Mouse (Mus musculus) CD4-positive, CD25-positive, alpha-beta regulatory T cell, adult 2 months (primary cell): ENCODE data around the gene Edc3.
A peak's percentile ranks its signal among the peaks of the same experiment; 100 is the strongest.

Source experiments
- DNase-seq: peaks from one replicate; pipeline ENCODE4 v3.0.0-alpha.2; 2012; ENCODE audit warnings: low read depth, low spot score

Edc3 gene

DNA sequence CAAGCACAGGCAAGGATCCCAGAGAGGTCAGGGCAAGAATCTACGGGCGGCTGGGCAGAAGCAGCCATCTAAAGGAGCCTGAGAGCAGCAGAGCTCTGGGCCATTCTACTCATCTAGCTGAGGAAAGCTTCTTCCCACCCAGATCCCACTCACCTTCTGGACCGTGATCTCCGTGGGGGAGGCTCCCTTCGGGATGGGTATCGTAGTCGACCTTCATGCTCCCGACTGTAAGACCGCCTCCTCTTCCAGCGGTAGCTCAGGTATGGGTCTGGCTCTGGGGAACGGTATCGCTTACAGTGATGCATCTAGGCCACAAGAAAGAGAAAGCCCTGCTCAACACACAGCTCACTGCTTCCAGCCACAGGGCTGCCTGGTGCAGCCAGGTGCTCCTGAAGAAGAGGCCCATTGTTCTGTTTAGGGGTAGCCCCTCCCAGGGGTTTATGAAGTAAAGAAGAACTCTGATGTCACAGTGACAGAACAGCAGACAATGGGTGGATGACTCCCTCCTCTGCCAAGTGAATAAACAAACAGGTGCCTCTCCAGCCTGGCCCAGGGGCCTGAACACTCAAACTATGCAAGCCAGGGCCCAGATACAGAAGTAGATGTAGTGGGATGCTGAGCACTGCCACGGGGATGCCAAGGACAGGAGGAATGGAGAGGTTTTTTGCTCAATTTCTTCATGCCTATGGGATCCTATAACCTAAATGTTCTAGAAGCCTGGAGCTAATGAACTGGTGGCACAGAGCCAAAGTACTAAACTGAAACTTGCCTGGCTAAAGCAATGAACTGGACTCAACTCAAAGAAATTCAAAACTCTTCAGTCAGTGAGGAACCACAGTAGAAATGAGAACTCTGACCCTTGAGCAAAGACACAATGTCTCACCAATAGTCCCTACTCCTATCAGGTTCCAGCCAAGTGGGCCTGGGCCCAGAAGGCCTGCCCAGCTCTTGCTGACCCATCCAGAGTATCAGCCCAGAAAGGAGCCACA is 53.5 kb downstream of the Edc3 start:
- DNase-seq: no peak

DNA sequence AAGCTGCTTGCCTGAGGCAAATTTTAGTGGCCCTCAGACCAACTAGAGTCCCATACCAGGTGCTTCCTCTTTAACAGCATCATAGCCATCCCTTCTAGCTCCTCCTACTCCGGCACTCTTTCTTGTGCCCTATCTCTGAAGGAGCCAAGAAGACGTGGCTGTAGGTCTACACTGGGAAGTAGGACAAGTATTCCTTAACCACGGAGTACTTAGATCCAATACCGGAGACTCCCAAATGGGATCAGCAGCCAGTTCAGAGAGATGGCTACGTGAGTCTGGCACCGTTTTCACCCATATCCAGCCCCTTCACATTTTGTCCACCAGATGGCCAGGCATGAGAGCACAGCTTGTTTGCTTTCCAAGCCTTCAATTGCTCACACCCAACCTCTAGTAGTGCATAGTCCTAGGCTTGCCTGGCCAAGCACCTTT is 54.2 kb downstream of the Edc3 start:
- DNase-seq: peak; percentile 54

DNA sequence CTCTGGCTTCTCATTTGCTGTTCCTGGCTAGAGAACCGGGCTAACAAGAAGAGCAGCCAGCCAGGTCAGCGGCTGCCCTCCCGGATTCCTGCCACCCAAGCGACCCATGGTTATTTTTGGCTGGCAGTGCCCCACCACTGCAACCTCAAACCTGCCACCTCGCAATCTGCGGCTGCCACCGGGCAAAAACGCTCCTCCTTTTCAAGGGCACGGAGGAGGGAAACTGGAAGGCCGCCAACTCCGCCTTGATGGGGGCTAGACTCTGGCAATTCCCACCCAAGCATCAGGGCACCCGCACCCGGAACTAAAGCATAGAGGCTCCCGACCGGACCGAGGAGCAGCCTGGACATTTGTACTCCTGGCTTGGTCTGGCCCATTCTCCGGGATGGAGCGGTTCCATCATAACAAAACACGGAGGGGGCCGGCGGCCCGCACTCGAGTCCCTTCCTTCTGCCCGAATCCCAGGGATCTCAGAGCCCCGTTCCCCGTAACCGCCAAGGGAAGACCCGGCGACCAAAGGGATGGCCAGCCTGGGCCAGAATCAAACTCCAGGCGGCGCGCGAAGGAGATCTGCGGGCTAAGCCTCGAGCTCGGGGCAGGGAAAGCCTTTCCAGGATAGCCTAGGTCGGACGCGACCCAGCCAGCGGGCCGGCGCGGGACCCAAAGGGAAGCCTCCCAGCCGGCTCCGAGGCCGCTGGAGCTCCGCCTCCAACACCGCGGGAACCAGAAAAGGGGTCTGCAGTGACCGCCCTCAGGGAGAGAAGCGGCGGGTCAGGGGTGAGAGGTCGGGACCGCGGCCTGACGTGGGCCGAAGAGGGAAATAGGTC is 56.0 kb downstream of the Edc3 start:
- peak; percentile 62 for DNase-seq

DNA sequence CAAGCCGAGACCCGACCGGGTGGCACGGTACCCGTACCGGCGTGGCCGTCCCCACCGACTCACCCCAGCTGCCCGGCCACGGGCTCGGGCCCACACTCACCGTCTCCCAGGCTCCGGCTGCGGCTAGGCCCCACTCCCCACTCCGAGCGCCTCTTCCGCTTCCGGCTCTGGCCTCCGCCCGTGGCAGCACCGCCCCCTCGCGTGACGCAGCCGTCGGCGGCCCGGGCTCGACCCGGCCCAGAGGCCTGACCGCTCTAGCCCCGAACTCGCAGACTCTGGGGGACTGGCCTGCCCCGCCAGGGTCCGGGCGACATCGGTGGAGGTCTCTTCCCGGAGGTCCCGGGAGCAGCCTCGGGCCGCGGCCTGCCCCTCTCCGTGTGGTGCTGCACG is 56.6 kb downstream of the Edc3 start:
- peak; percentile 94 for DNase-seq

DNA sequence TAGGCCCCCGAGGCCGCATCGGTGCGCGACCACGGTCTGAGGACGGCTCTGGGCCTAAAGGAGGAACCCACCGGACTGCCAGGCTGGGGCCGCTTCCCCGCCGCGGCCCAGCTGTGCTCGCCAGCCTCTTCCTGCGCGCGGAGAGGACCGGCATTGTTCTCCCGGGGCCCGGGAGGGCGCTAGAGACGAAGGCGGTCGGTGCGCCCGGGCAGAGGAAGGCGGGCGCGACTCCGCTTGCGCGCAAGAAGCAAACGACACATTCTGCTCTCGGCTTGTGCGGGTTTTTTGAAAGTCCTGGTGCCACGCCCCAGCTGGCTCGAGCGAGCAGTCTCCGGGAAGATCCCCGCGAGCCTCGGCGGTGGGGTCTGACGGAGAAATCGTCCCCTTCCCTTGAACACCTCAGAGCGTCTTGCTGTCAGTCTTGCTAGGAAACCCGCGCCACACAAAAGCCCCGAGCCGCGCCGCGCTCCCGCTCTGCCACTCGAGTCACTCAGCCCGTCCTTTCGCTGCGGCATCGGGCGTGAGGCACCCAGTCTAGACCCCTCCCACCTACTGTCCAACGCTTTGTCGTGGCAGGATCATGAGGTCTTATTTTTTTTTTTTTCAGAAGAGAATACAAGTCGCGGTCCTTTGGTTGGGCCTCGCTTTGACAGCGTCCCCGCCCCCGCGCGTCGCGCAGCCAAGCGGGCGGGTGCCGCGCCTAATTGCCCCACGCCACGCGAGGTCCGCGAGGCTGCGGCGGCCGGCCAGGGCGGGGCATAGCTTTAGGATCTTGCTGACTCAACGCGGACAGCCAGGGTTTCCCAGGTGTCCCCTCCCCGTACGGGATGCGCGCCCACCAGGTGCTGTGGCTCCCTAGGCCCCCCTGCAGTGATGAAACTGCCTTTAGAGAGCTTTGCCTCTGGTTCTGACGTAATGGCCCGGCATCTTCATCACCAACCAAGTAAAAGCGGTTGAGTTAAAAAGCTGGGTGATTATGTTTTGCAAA is 57.3 kb downstream of the Edc3 start, which contains the start of gene Clk3:
Clk3 (minus strand) TSS at position 497 of the 988 bp plus-strand sequence.
- DNase-seq: peak; percentile 83

DNA sequence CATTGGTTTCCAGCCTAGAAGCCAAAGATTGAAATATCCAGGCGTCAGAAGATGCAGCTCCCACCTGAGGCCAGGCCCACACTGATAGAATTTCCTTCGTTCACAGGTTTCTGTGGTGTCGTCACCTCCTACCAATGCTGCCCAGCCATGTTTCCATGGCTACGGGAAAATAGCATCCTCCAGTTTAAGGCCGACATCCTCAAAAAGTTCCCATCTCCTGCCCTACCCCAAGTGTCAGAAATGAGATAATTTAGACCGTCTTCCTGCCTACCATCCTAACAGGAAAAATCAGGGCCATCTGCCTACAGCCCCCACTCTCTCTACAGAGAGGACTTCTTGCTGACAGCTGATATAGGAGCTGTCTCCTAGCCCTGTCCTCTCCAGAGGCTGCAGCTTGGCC is 58.1 kb downstream of the Edc3 start:
- DNase-seq: no peak

DNA sequence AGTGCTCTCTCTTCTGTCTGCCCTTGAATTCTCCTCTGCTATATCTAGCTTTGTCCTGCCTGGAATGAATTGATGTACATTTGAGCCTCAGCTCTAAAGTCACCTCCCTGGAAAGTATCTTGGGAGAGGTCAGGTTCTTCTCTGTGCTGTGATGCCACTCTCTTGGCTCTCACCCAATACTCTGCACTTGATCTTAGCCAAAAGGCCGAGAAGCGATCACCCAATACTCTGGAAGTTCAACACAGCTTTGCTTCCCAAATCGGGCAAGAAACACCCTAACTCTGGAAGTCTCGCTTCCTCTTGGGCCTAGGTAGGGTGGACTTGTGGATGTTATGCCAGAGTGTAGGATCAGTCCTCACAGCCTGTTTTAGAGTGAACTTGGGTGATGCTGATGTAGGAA is 58.9 kb downstream of the Edc3 start:
- DNase-seq: no peak

DNA sequence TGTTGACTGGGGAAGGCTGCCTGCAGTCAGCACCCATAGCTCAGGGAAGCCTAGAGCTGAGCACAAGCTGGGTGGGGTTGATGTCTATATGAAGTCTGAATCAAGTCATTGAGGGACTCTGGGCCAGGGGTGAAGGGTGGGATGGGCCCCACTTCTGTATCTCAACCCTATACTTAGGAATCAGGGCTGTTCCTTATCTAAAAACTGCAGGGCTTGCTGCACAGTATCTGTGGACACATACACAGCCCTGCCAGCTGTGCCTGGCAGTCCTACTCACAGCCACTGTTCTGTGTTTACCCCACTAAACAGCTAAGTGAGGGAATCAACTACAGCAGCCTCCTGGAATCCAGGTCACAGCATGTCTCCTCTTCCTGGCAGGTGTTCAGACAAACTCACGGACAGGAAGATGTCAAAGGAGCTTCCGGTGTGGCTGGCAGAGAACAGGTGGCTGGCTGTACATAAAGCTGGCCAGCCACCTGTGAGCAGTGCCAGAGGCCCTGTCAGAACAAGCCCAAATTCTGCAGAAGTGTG is 61.3 kb downstream of the Edc3 start:
- DNase-seq: peak; percentile 43

DNA sequence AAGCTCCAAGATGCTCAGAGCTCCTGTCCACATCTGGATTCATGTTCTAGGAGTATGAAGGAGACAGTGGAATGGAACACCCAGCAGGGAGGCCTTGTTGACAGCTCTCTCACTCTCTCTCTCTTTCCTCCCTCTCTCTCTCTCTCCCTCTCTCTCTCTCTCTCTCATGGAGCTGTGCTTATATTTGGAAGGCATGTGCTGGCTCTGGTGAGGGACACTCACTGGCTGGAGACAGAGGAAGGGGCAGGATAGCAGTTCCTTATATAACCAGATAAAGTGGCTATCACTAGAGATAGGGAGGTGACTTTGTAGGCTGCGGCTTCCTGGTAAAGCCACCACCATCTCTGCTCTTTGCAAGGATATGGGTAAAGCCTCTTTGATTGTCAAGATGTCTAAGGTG is 61.9 kb downstream of the Edc3 start:
- DNase-seq: no peak

DNA sequence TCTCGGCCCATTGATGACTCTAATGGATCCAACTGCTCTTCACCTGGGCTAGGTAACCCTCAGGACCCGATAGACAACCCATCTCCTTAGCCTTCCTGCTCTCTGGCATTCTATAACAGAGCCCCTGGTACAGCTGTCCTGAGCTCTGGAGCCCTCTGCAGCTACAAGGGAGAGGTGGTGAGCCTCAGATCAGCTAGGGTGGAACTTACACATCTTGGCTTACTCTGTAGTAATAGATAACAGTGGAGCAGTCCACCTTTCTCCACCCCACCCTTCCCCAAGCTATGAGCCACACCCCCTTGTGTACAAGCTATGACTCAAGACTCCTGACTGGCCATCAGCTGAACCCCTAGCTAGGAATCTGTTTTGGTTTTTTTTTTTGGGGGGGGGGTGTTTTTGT is 62.5 kb downstream of the Edc3 start:
- DNase-seq: no peak

DNA sequence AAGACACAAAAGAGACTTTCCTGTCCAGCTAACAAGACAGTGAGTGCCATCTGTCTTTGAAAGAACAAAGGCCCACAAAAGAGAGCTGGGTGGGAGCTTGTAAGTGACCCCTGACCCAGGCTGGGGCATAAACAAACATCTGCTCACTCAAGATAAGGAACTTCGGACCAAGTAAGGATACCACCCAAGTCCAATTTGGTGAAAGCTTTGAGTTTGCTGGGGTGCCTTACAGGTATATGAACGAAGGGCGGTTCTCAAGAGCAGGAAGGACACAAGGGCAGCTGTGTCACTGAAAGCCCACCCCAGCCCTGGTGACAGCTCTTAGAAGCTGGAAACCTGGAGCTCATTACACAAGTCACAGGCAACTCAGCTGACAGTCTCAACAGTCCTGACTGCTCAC is 65.4 kb downstream of the Edc3 start:
- no peak for DNase-seq

DNA sequence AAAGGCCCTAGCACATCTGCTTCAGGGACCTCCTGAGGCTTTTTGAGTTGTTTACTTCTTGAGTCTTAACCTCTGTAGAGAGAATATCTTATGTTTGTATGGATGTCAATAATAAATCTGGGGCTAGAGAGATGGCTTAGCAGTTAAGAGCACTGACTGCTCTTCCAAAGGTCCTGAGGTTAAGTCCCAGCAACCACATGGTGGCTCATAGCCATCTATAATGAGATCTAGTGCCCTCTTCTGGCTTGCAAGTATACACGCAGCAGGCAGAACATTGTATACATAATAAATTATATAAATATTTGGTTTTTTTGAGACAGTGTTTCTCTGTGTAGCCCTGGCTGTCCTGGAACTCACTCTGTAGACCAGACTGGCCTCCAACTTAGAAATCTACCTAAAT is 65.8 kb downstream of the Edc3 start:
- DNase-seq: peak; percentile 59

DNA sequence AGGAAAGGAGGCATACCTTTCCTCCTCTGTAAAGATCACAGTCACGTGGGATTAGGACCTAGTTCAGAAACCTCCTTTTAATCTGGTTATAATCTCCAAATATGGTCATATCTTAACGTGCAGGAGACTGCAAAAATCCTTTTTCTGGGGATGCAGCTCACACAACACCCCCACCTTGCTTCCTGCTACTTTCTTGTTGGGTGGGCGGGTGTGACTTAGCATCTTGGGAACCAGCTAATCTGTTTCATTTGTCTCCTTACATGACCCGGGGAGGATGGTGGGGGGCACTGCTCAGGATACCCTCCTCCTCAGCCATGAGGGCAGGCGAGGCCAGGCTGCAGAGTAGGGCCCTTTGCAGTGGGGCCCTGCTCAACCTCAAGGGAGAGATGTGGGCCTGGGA is 66.7 kb downstream of the Edc3 start:
- DNase-seq: no peak

DNA sequence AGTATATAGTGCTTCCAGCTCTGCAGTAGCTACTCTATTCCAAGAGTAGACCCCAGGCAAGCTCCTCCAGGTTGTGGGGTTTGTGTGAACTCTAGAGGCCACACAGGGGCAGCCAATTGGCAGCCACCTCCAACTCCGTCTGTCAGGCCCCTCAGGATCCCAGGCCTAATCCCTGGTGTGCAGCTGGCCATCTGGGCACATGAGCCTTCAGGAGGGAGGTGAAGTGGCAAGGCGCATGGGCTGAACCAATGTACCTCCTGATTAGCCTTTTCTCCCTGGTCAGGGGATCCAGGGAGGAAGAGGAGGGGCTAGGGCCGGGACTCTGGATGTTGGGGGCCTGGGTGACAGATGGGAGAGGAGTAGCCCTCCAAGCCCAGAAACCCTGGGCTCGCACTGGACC is 67.4 kb downstream of the Edc3 start:
- no peak for DNase-seq

DNA sequence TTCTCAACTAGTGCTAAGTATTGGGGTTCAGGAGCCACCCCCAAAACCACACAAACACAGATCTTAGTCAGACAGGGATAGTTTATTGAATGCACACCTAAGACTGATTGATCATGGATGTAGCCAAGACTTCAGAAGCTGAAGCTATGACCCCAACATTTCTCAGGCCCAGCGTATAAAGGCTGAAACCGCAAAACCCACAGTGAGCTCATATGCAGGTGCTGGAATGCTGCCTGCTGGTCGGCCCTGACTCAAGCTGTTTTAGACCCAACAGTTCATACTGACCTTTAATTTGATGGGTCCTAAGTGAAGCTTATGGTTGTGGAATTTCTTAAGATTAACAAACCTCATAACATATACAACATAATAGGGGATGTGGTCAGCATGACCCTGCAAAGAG is 74.3 kb downstream of the Edc3 start:
- DNase-seq: no peak

DNA sequence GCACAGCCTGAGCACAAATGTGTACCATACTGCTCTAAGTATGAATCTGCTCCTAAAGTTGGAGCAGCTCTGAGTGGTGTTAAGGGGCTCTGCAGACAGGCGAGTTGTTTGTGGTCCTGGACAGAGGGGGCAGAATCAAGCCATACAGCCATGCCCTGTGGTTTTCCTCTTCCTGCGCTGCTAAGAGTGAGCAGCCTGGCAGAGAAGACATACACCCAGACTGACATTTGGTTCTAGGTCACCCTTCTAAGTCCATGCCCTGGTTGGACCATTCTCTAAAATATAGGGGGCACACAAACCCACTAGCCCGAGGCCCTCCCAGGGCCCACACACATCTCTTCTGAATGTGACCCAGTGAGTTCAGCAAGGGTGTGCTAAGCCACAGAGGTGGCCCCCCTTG is 81.4 kb downstream of the Edc3 start:
- no peak for DNase-seq

DNA sequence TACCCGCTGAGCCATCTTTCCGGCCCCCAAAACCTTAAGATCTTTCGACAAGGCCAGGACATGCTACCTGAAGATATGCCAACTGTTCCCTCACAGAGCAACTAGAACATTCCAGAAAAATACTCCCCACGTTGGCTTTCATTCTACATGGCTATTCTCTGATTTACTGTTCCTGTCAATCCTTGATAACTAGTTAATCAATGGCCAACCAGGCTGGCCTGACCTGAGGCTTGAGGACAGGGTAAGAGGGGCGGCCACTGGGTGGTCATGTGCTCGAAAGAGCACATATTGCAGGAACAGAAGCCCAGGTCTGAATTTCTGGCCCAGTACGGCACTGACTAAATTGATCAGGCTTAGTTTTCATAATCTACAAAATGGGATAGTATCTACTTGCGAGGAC is 89.1 kb downstream of the Edc3 start:
- no peak for DNase-seq

DNA sequence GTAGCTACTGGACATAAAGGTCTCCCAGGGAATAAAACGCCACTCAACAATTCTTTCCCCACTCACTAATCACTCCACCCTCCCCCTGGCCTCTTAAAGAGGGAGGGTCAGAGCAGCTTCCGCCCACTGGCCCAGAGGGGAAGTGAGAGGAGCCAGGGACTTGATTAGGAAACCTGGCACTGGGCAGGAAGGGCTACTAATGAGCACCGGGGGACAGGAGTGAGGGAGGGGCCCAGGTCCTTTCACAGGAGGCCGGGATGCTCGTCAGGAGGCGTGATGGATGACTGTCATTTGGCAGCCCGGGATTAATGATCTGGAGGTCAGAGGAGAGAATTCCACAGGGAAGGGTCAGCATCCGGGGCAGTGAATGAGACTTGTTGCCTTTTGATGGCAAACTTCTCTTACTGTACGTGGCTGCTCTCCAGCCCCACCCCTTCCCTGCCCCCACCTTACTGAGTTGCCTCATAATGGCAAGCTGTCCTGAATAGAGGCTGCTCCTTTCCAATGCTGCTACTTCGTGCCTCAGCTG is 90.4 kb downstream of the Edc3 start:
- no peak for DNase-seq

DNA sequence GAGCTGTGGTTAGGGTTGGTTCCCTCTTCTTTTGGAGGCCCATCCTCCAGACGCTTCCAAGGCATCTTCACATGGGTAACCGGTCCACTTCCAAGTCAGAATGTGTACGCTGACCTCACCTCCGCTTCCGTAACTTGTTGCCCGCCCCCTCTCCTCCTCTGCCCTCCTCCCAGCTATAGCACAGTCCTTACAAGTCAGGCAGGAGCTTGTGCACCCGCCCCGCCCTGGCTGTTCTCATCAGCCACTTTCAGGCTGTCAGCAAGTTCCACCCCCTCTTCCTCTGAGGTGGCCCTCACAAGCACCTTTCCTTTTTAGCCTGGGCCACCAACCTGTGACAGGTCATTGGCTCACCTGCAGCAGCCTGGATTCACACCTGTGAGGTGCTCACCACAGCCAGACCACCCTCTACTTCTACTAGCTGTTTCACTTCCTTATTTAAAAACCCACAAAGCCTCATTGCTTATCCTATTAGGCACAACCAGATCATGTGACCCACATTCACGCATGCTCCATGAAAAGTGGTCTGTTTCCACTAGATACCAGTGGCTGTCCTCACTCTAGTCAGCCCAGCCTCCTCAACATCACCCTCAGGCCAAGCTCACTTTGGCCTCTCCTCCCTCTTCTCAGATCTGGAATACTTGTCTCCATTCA is 92.1 kb downstream of the Edc3 start:
- DNase-seq: no peak
